Mouse (Mus musculus) testis, adult 2 months (tissue): Measurements from ENCODE around the gene Thap11.

ENCODE experiments used
- CTCF ChIP-seq: fragments of 200-500 bp; IDR thresholded peaks from 2 replicates; pipeline ENCODE4 v1.5.1; 2012; ENCODE audit warnings: low read depth, mild to moderate bottlenecking, inconsistent platforms, low read length, moderate library complexity; ENCODE audit not compliant: control insufficient read depth, insufficient read depth, insufficient replicate concordance
- POLR2A ChIP-seq: fragments of 200-500 bp; IDR thresholded peaks from 2 replicates; pipeline ENCODE4 v1.6.1; 2012; ENCODE audit warnings: low read depth, mild to moderate bottlenecking, inconsistent platforms, low read length, moderate library complexity; ENCODE audit not compliant: control insufficient read depth

GRCm38 (mm10) chr8:105819659-105820058 lies 35.3 kb upstream of the Thap11 start:
- TF ChIP-seq POLR2A (no peak), CTCF (no peak)
